Mouse (Mus musculus) heart, embryonic 12.5 days (tissue): ENCODE measurements around the gene Chst15. TPM values are rescaled to one million over a fixed set of nuclear protein-coding genes. Genes with fewer than 3 reads are reported as not detected.
A peak's percentile ranks its signal among the peaks of the same experiment; 100 is the strongest.

Experiments used
- ATAC-seq: fragments of 200-750 bp; cut with Nextera tagmentation; 2 replicates; pipeline ENCODE4 v1.8.0; 2017; ENCODE audit warnings: moderate TSS enrichment, moderate library complexity; ENCODE audit not compliant: insufficient number of reproducible peaks, low FRiP score
- H3K27ac ChIP-seq: fragments of 300-500 bp; sonication (generic); 2 replicates; pipeline ENCODE4 v1.5.1; 2016; ENCODE audit warnings: mild to moderate bottlenecking, moderate library complexity; ENCODE audit not compliant: poor library complexity, severe bottlenecking
- H3K27me3 ChIP-seq: fragments of 300-500 bp; sonication (generic); replicated peaks from 2 replicates; pipeline ENCODE4 v1.6.1; 2016; ENCODE audit warnings: mild to moderate bottlenecking, moderate library complexity
- H3K36me3 ChIP-seq: fragments of 300-500 bp; sonication (generic); 2 replicates; pipeline ENCODE4 v1.6.1; 2016; ENCODE audit warnings: mild to moderate bottlenecking, moderate library complexity
- H3K4me1 ChIP-seq: fragments of 300-500 bp; sonication (generic); replicated peaks from 2 replicates; pipeline ENCODE4 v1.6.1; 2016; ENCODE audit warnings: mild to moderate bottlenecking
- H3K4me2 ChIP-seq: fragments of 300-500 bp; sonication (generic); 2 replicates; pipeline ENCODE4 v1.6.1; 2016; ENCODE audit warnings: mild to moderate bottlenecking, moderate library complexity
- H3K4me3 ChIP-seq: fragments of 300-500 bp; sonication (generic); 2 replicates; pipeline ENCODE4 v1.5.1; 2016; ENCODE audit warnings: mild to moderate bottlenecking
- H3K9ac ChIP-seq: fragments of 300-500 bp; sonication (generic); 2 replicates; pipeline ENCODE4 v1.6.1; 2016; ENCODE audit warnings: mild to moderate bottlenecking, moderate library complexity
- H3K9me3 ChIP-seq: fragments of 300-500 bp; sonication (generic); replicated peaks from 2 replicates; pipeline ENCODE4 v1.6.1; 2016; ENCODE audit warnings: mild to moderate bottlenecking, moderate library complexity
- WGBS: fragments of 180-500 bp; shearing (Covaris S2); methylation state at CpG from one replicate; pipeline ENCODE4 v1.1.7; 2016; 5-methylcytosine and 5-hydroxymethylcytosine counted together
- polyA plus RNA-seq: library from polyadenylated mRNA; unstranded; fragments of >200 nt; fragmentation: Nextera tagmentation; extraction: Ambion mirVana; gene quantifications from 2 replicates; pipeline ENCODE4 v1.2.1, GENCODE M21; 2016

Gene Chst15
- polyA plus RNA-seq, 1 experiment from 2014 or later, result 4.4 TPM

DNA sequence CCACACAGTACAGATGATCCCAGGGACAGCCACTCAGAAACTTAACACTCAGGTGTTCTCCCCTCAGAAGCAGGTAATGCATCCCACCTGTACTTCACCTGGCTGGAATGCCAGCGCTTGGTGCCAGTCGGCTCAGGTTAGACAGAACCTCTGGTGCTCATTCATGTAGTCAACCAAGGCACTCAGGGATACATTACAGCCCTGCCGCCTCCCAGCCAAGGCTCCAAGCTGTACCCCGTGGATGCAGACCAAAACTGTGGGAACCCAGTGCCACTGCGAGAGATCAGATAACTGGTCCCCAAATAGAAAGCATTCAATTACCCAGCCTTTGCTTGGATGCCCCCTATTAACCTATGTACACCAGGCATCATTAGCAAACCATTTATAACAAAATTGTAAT lies 40.7 kb downstream of the Chst15 start:
- Histone ChIP-seq H3K36me3 (no peaks in the 10 kb centered on the region), H3K4me1 (peaks cover 14% of the 10 kb centered on the region), H3K9ac (no peak overlapping the region), H3K4me2 (no peak overlapping the region), H3K4me3 (no peak overlapping the region), H3K27ac (no peak overlapping the region), H3K27me3 (no peaks in the 10 kb centered on the region), H3K9me3 (no peaks in the 10 kb centered on the region)
- no peak for ATAC-seq
- 81% methylated on average over 5 of the region's 5 CpGs for WGBS

- Histone ChIP-seq H3K27me3 (no peaks in the 10 kb centered on the region), H3K36me3 (0 out of 2 replicates have a peak, but pooled peaks cover under 1% of the 10 kb centered on the region), H3K4me1 (peaks cover 11% of the 10 kb centered on the region), H3K9me3 (no peaks in the 10 kb centered on the region), H3K9ac (no peak overlapping the region), H3K4me3 (no peak overlapping the region), H3K27ac (no peak overlapping the region), H3K4me2 (no peak overlapping the region)
- 57% methylated on average over 2 of the region's 2 CpGs for WGBS
- no peak for ATAC-seq
These were observed 43.1 kb downstream of the Chst15 start for GRCm38 (mm10) chr7:132273741-132274513.

GRCm38 (mm10) chr7:132272984-132273383 lies 44.0 kb downstream of the Chst15 start:
- WGBS, result 87% methylated on average over 5 of the region's 5 CpGs
- Histone ChIP-seq H3K4me2 (no peak overlapping the region), H3K27me3 (no peaks in the 10 kb centered on the region), H3K36me3 (0 out of 2 replicates have a peak, but pooled peaks cover 4% of the 10 kb centered on the region), H3K9ac (no peak overlapping the region), H3K9me3 (no peaks in the 10 kb centered on the region), H3K4me3 (no peak overlapping the region), H3K27ac (no peak overlapping the region), H3K4me1 (peaks cover 1% of the 10 kb centered on the region)
- no peak for ATAC-seq

- no peaks in the 10 kb centered on the region for H3K27me3 ChIP-seq
- 0 out of 2 replicates have a peak, but pooled peaks cover 4% of the 10 kb centered on the region for H3K36me3 ChIP-seq
- no peak overlapping the region for H3K4me2 ChIP-seq
- H3K4me1 ChIP-seq, result 0 out of 2 replicates have a peak, but pooled peaks cover 6% of the 10 kb centered on the region
- H3K9me3 ChIP-seq, result no peaks in the 10 kb centered on the region
- no peak overlapping the region for H3K9ac ChIP-seq
- no peak overlapping the region for H3K4me3 ChIP-seq
- 78% methylated on average over 8 of the region's 8 CpGs for WGBS
- no peak for ATAC-seq
- H3K27ac ChIP-seq, result no peak overlapping the region
These were observed 46.7 kb downstream of the Chst15 start for GRCm38 (mm10) chr7:132270364-132270763.

- no peaks in the 10 kb centered on the region for H3K9me3 ChIP-seq
- peaks cover 8% of the 10 kb centered on the region; the same call in 1 of the 2 replicates for H3K4me1 ChIP-seq
- H3K27me3 ChIP-seq, result no peaks in the 10 kb centered on the region
- no peak for ATAC-seq
- no peak overlapping the region for H3K27ac ChIP-seq
- no peak overlapping the region for H3K4me2 ChIP-seq
- no peak overlapping the region for H3K4me3 ChIP-seq
- H3K36me3 ChIP-seq, result 0 out of 2 replicates have a peak, but pooled peaks cover 4% of the 10 kb centered on the region
- no peak overlapping the region for H3K9ac ChIP-seq
- 75% methylated on average over 3 of the region's 3 CpGs for WGBS
These were observed 47.4 kb downstream of the Chst15 start for GRCm38 (mm10) chr7:132269661-132270060.

DNA sequence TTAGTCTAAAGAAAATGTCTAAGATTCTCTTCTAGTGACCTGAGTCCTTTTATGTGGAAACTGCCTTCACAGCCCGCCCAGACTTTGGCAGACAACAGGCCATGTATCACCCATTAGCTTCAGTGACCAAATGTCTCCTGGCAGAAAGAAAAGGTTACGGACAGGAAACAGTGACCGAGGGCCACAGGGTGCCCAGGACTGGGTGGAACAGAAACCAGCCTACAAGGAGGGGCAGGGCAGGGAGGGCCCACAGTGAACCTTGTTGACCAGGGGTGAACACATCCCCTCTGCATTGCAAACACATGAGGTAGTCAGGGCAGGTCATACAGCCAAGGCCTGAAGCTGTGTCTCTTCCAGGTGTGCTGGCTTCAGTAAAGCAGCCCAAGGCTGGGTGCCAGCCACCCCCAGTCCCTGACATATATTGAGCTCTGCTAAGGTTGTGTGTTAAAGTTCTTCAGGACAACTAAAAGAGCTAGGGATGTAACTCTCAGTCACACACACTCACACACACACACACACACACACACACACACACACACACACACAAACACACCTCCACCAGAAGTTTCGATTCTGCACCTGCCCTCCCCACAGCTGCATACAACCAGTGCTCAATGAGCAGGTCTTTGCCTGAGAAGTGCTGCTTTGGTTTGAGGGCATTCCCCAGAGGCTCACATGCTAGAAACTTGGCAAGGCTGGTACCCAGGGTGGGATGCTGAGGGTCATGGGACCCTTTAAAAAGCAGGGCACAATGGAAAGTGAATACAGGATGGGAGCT lies 49.1 kb downstream of the Chst15 start:
- H3K36me3 ChIP-seq, result 0 out of 2 replicates have a peak, but pooled peaks cover 4% of the 10 kb centered on the region
- H3K27me3 ChIP-seq, result no peaks in the 10 kb centered on the region
- no peak for ATAC-seq
- H3K9me3 ChIP-seq, result no peaks in the 10 kb centered on the region
- H3K9ac ChIP-seq, result no peak overlapping the region
- no peak overlapping the region for H3K4me2 ChIP-seq
- WGBS, result 89% methylated on average over 4 of the region's 4 CpGs
- peaks cover 24% of the 10 kb centered on the region for H3K4me1 ChIP-seq
- no peak overlapping the region for H3K4me3 ChIP-seq
- H3K27ac ChIP-seq, result no peak overlapping the region

DNA sequence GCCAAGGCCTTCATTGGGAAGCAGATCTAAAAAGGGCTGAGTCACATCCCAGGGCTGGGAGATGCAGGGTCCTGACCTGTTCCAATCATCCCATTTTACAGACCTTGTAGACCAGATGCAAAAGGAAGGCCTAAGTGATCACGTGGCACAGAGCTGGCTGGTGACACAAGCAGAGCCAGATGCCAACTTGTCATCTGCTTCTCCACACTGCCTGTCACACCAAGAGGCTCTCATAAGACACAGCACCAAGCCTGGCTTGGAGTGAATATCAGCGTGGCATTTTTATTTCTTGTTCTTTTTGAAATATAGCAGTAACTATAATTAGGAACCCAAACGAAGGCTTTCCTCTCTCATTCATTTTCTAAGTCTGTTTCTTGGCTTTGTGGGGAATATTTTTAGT lies 52.3 kb downstream of the Chst15 start:
- Histone ChIP-seq H3K9ac (no peak overlapping the region), H3K9me3 (no peaks in the 10 kb centered on the region), H3K36me3 (0 out of 2 replicates have a peak, but pooled peaks cover 4% of the 10 kb centered on the region), H3K27ac (no peak overlapping the region), H3K4me3 (no peak overlapping the region), H3K27me3 (no peaks in the 10 kb centered on the region), H3K4me1 (peaks cover 37% of the 10 kb centered on the region), H3K4me2 (no peak overlapping the region)
- WGBS, result 39% methylated on average over 3 of the region's 3 CpGs
- no peak for ATAC-seq

DNA sequence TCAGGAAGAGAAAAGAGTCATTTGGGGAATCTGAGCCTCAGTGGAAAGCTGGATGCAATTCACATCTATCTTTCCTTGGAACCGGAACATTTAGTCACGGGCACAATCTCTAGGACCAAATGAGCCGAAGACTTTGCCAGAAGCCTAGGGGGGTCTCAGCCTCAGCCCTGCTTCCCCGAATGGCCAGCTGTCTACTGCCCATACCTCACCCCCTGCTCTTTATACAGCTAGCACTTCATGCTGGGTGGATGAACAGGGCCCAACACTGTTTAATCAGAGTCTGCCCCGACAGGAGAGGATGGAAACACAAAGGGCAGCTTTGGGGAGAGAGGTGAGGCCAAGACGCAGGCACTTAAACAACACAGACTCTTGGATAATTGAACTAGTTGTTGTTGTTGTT lies 53.8 kb downstream of the Chst15 start:
- H3K4me3 ChIP-seq, result no peak overlapping the region
- H3K27me3 ChIP-seq, result no peaks in the 10 kb centered on the region
- peaks cover 37% of the 10 kb centered on the region for H3K4me1 ChIP-seq
- no peak overlapping the region for H3K27ac ChIP-seq
- WGBS, result 54% methylated on average over 6 of the region's 6 CpGs
- H3K9me3 ChIP-seq, result no peaks in the 10 kb centered on the region
- H3K36me3 ChIP-seq, result no peaks in the 10 kb centered on the region
- no peak overlapping the region for H3K4me2 ChIP-seq
- no peak overlapping the region for H3K9ac ChIP-seq
- no peak for ATAC-seq

- H3K9ac ChIP-seq, result no peak overlapping the region
- peaks cover 37% of the 10 kb centered on the region for H3K4me1 ChIP-seq
- 16% methylated on average over 6 of the region's 6 CpGs for WGBS
- 0 out of 2 replicates have a peak, but pooled peaks have one; percentile 47 for ATAC-seq
- no peak overlapping the region for H3K27ac ChIP-seq
- no peak overlapping the region for H3K4me2 ChIP-seq
- H3K9me3 ChIP-seq, result no peaks in the 10 kb centered on the region
- H3K27me3 ChIP-seq, result no peaks in the 10 kb centered on the region
- no peak overlapping the region for H3K4me3 ChIP-seq
- no peaks in the 10 kb centered on the region for H3K36me3 ChIP-seq
These were observed 54.3 kb downstream of the Chst15 start for GRCm38 (mm10) chr7:132262696-132263095.

GRCm38 (mm10) chr7:132261885-132262284 lies 55.1 kb downstream of the Chst15 start:
- no peak for ATAC-seq
- peaks cover 35% of the 10 kb centered on the region for H3K4me1 ChIP-seq
- no peak overlapping the region for H3K4me2 ChIP-seq
- no peak overlapping the region for H3K9ac ChIP-seq
- no peak overlapping the region for H3K4me3 ChIP-seq
- no peaks in the 10 kb centered on the region for H3K27me3 ChIP-seq
- no peaks in the 10 kb centered on the region for H3K36me3 ChIP-seq
- no peaks in the 10 kb centered on the region for H3K9me3 ChIP-seq
- no peak overlapping the region for H3K27ac ChIP-seq
- 19% methylated on average over 3 of the region's 3 CpGs for WGBS

GRCm38 (mm10) chr7:132260632-132261031 lies 56.4 kb downstream of the Chst15 start:
- Histone ChIP-seq H3K4me2 (no peak overlapping the region), H3K9ac (no peak overlapping the region), H3K27ac (no peak overlapping the region), H3K9me3 (no peaks in the 10 kb centered on the region), H3K27me3 (no peaks in the 10 kb centered on the region), H3K4me1 (peaks cover 31% of the 10 kb centered on the region), H3K36me3 (no peaks in the 10 kb centered on the region), H3K4me3 (no peak overlapping the region)
- WGBS, result 63% methylated on average over 5 of the region's 5 CpGs
- ATAC-seq, result no peak
